Mouse (Mus musculus): ENCODE results near the gene Cyp3a59. TPM values are rescaled to one million over a fixed set of nuclear protein-coding genes. Genes with fewer than 3 reads are reported as not detected.
"Not testable (repeated sequence)": the region's sequence is repeated elsewhere in the genome, so short reads cannot be mapped to it uniquely, and the experiment has no call there.

The Cyp3a59 gene
- not detected in 2 replicates for total RNA-seq (2012; rRNA removed)
- not detected in 2 replicates for total RNA-seq (2014; rRNA removed)
- polyA plus RNA-seq (2012; ENCODE audit: insufficient read length, low read depth), result not detected in 2 replicates

DNA sequence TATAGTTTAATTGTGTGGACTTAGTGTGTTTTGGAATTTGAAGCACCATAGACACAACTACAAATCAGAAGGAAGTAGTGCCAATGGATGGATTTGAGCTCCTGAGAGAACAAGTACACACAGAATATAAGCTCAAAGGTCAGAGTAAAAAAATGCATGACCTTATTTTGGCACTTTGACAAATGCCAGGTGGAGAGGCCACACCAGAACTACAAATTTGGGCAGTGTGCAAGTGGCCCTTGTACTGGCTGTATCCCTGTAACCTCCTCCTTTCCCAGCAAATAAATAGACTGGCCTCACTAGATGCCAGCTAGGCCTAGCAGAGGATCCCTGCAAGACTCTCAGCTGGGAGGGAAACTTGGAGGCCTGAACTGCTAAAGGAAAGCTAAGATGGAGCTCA is at the start of gene Cyp3a59:
Gene Cyp3a59, plus strand, starts transcription at position 313 of the 400 bp plus-strand sequence.
- DNase-seq (ENCODE audit: extremely low read depth); H3K27ac ChIP-seq (ENCODE audit: insufficient read depth, low read depth); H3K4me1 ChIP-seq (ENCODE audit: control insufficient read depth in 1 of 2, insufficient read depth in 2 of 2); H3K79me2 ChIP-seq (replicated peaks; ENCODE audit: control insufficient read depth, extremely low read depth, insufficient read depth, poor library complexity, severe bottlenecking); dilution Hi-C loops (cut with MboI; ENCODE audit: extremely low pct_ligation_motif_present, extremely low pct_unique_long_range_greater_than_20kb, low sequenced_read_pairs); in situ Hi-C loops (cut with MboI; ENCODE audit: low pct_ligation_motif_present, low pct_unique_long_range_greater_than_20kb, low sequenced_read_pairs); H3K9ac ChIP-seq (ENCODE audit: insufficient read depth, low read depth); H3K4me3 ChIP-seq (replicated peaks in 1 of 3; ENCODE audit: low read depth in 2 of 3, low read length in 2 of 3, poor library complexity in 1 of 3); H3K4me2 ChIP-seq (ENCODE audit: insufficient read depth, low read depth, poor library complexity, severe bottlenecking); H3K36me3 ChIP-seq (replicated peaks in 1 of 2; ENCODE audit: control insufficient read depth in 1 of 2, insufficient read depth in 1 of 2, low read length in 1 of 2); H3K27me3 ChIP-seq (replicated peaks); H3K9me3 ChIP-seq (replicated peaks; ENCODE audit: low read length): not testable (repeated sequence)

DNA sequence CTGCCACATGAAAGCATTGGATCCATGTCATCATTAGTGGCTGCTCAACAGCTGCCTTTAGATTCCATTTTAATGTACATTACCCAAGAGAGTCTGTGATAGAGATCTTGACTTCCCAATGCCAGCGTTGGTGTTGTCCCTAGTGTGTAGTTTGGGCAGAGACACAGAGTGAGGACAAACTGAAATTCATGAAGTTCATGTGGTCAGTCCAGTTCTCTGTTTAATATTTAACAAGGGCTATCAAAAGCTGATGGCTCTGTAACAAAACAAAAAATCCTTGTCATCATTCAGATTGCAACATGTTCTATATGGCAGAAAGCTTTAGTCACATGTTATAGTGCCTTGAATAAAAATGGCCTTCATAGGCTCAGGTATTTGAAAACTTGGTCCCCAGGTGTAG is 9.0 kb upstream of the Cyp3a59 start:
- in situ Hi-C loops (cut with MboI; ENCODE audit: low pct_ligation_motif_present, low pct_unique_long_range_greater_than_20kb, low sequenced_read_pairs), result no loop called here

DNA sequence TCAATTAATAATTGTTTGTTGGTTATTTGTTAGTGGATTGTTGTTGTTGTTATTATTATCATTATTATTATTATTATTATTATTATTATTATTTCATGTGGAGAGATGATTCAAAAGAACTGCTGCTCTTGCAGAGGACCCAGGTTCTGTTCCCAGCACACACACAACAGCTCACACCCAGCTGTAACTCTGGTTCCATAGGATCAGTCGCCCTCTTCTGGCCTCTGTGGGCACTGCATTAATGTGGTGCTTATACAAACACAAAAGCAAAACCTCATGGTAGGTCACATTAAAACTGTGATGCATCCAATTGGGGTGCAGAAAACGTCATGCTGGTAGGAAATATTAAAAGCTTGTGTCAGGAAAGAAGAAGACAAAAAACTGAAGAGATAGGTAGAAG is 68.8 kb downstream of the Cyp3a59 start:
- Histone ChIP-seq H3K27me3 (replicated peaks) (peaks cover 2% of the 10 kb centered on the region), H3K4me2 (ENCODE audit: insufficient read depth, low read depth, poor library complexity, severe bottlenecking) (no peak overlapping the region), H3K9ac (ENCODE audit: insufficient read depth, low read depth) (no peak overlapping the region), H3K79me2 (replicated peaks; ENCODE audit: control insufficient read depth, extremely low read depth, insufficient read depth, poor library complexity, severe bottlenecking) (no peaks in the 10 kb centered on the region), H3K36me3 (replicated peaks in 1 of 2; ENCODE audit: control insufficient read depth in 1 of 2, insufficient read depth in 1 of 2, low read length in 1 of 2) (no peaks in the 10 kb centered on the region), H3K27ac (ENCODE audit: insufficient read depth, low read depth) (no peak overlapping the region), H3K4me1 (ENCODE audit: control insufficient read depth in 1 of 2, insufficient read depth in 2 of 2) (peaks cover 0 to 7% of the 10 kb centered on the region in 2 experiments; a peak in 2 of 4 replicates), H3K4me3 (replicated peaks in 1 of 3; ENCODE audit: low read depth in 2 of 3, low read length in 2 of 3, poor library complexity in 1 of 3) (no peak overlapping the region), H3K9me3 (replicated peaks; ENCODE audit: low read length) (no peaks in the 10 kb centered on the region)
- in situ Hi-C loops (cut with MboI; ENCODE audit: low pct_ligation_motif_present, low pct_unique_long_range_greater_than_20kb, low sequenced_read_pairs), result no loop called here
- peak; percentile 5 for DNase-seq (ENCODE audit: extremely low read depth)
- dilution Hi-C loops (cut with MboI; ENCODE audit: extremely low pct_ligation_motif_present, extremely low pct_unique_long_range_greater_than_20kb, low sequenced_read_pairs), result no loop called here
- no peak for TF ChIP-seq ZMIZ1 (IDR thresholded peaks at IDR 0.05; ENCODE audit: low read depth, low read length)
- TF ChIP-seq CTCF (conservative IDR thresholded peaks at IDR 0.05 in 1 of 2, IDR thresholded peaks at IDR 0.05 in 1 of 2; ENCODE audit: low read depth in 2 of 2, low read length in 2 of 2), result peak in 1 of 2 experiments; percentile 33; a peak in 3 of 4 replicates
- TF ChIP-seq HCFC1 (IDR thresholded peaks at IDR 0.05; ENCODE audit: low read depth, low read length), result no peak
- no peak for TF ChIP-seq RCOR1 (conservative IDR thresholded peaks at IDR 0.05; ENCODE audit: low read depth, low read length)
- TF ChIP-seq EP300 (IDR thresholded peaks at IDR 0.05; ENCODE audit: low read length), result no peak

More for the DNA sequence above, 9.0 kb upstream of the Cyp3a59 start:
- no peak for DNase-seq (ENCODE audit: extremely low read depth)
- no peaks in the 10 kb centered on the region for H3K4me1 ChIP-seq (ENCODE audit: control insufficient read depth in 1 of 2, insufficient read depth in 2 of 2)
- H3K4me3 ChIP-seq (replicated peaks in 1 of 3; ENCODE audit: low read depth in 2 of 3, low read length in 2 of 3, poor library complexity in 1 of 3), result no peak overlapping the region
- no peak overlapping the region for H3K27ac ChIP-seq (ENCODE audit: insufficient read depth, low read depth)
- H3K4me2 ChIP-seq (ENCODE audit: insufficient read depth, low read depth, poor library complexity, severe bottlenecking), result no peak overlapping the region
- H3K27me3 ChIP-seq (replicated peaks), result peaks cover 3% of the 10 kb centered on the region
- no peak overlapping the region for H3K9ac ChIP-seq (ENCODE audit: insufficient read depth, low read depth)
- TF ChIP-seq SIN3A (IDR thresholded peaks at IDR 0.05; ENCODE audit: low read length) (no peak), TBP (conservative IDR thresholded peaks at IDR 0.05; ENCODE audit: low read depth, low read length) (no peak), ZC3H11A (IDR thresholded peaks at IDR 0.05; ENCODE audit: low read depth, low read length) (no peak), MYC (IDR thresholded peaks at IDR 0.05; ENCODE audit: low read depth, low read length) (no peak), E2F4 (IDR thresholded peaks at IDR 0.05; ENCODE audit: insufficient replicate concordance, low read depth, low read length) (no peak), ZNF384 (IDR thresholded peaks at IDR 0.05; ENCODE audit: low read depth, low read length) (no peak), ZMIZ1 (IDR thresholded peaks at IDR 0.05; ENCODE audit: low read depth, low read length) (no peak), GABPA (IDR thresholded peaks at IDR 0.05; ENCODE audit: insufficient replicate concordance, low read depth, low read length) (no peak), HCFC1 (IDR thresholded peaks at IDR 0.05; ENCODE audit: low read depth, low read length) (no peak)
- H3K9me3 ChIP-seq (replicated peaks; ENCODE audit: low read length), result no peaks in the 10 kb centered on the region
- no peaks in the 10 kb centered on the region for H3K79me2 ChIP-seq (replicated peaks; ENCODE audit: control insufficient read depth, extremely low read depth, insufficient read depth, poor library complexity, severe bottlenecking)
- dilution Hi-C loops (cut with MboI; ENCODE audit: extremely low pct_ligation_motif_present, extremely low pct_unique_long_range_greater_than_20kb, low sequenced_read_pairs), result no loop called here
- H3K36me3 ChIP-seq (replicated peaks in 1 of 2; ENCODE audit: control insufficient read depth in 1 of 2, insufficient read depth in 1 of 2, low read length in 1 of 2), result no peaks in the 10 kb centered on the region
